In the genomic region with DNA sequence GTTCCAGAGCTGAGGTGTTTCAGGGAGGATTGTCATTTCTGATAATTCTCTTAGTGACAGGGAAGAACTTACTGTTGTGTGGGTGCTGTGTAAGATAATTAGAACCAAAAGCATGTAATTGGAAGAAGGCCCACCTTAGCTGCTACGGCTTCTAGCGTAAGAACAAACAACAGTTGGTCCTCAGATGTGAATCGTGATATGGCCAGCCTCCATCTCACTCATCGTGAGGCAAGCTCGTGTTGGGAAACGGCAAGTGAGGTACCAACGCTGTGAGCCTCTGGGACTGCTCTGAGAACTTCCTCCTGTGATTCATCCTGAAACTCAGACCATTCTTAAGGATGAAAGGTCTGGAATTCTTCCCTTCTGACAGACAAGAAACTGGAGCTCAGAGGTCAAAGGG, we compare ENCODE assay signal across 15 mouse cellular contexts.
A peak's percentile ranks its signal among the peaks of the same experiment; 100 is the strongest.
DNase-seq lines count a peak whose midpoint lies in the region.
"Had no signal": no experiment of that assay in that cellular context is flagged by ENCODE, and none has a peak within 500 bp of the region (broad histone marks: within the 10 kb centered on the region; RNA-seq: fewer than 3 reads in every experiment).

No protein-coding gene starts in this region.

- intact Hi-C loops in left cerebral cortex, postnatal 14 days (cut with DNase I), result no loop called here
- intact Hi-C loops in left cerebral cortex, postnatal 4 days (cut with DNase I), result no loop called here

- peak; percentile 28 for DNase-seq in layer of hippocampus, adult 11-12 months (ENCODE audit: low spot score)
- DNase-seq in layer of hippocampus, postnatal 36 days, result no peak
- peak; percentile 21 to 63 for DNase-seq in left cerebral cortex, postnatal 14 days (ENCODE audit: low spot score in 2 of 2)
- no peak for DNase-seq in left cerebral cortex, postnatal 4 days
- peak; percentile 19 to 36 for DNase-seq in right cerebral cortex, adult 2 months (ENCODE audit: low spot score in 2 of 2)
- no peak for DNase-seq in right cerebral cortex, postnatal 10 days (ENCODE audit: low spot score in 2 of 2)
- DNase-seq in cerebellum, adult 9-11 months, result no peak
- DNase-seq: adrenal gland, postnatal 10 days; cerebellum, adult 11-12 months; cerebellum, adult 9-10 months; embryo, embryonic 11 days; gastrocnemius, postnatal 10 days; heart, adult 18-20 months; heart, postnatal 10 days; heart, postnatal 4 days had no signal

Comparison
In these comparisons a context has a peak if more than half of its experiments do, and no peak if none do; other contexts are left out.
1. DNase-seq: peak in layer of hippocampus, adult 11-12 months (single experiment), left cerebral cortex, postnatal 14 days (2 of 2) and right cerebral cortex, adult 2 months (2 of 2); none in layer of hippocampus, postnatal 36 days (0 of 2), left cerebral cortex, postnatal 4 days (single experiment), right cerebral cortex, postnatal 10 days (0 of 2) and cerebellum, adult 9-11 months (single experiment).